Mouse (Mus musculus): ENCODE data around the gene Lad1. TPM values are rescaled to one million over a fixed set of nuclear protein-coding genes. Genes with fewer than 3 reads are reported as not detected.

Gene Lad1
- polyA plus RNA-seq (2014; fragmentation: Illumina TruSeq; extraction: RNeasy Lipid Tissue Mini Kit (QIAGEN cat#74804); ENCODE audit: low read depth, low replicate concordance), result not detected

GRCm38 (mm10) chr1:135818481-135819086 lies at the start of gene Lad1:
Gene Lad1 (plus strand): TSS chr1:135818598.

GRCm38 (mm10) chr1:135778780-135779535 lies 39.4 kb upstream of the Lad1 start, which contains the start of gene Tnni1:
Gene Tnni1 (plus strand): TSS chr1:135779434.

GRCm38 (mm10) chr1:135835716-135836483 lies 17.5 kb downstream of the Lad1 start, which contains the start of gene Tnnt2:
Gene Tnnt2 (plus strand): TSS chr1:135836354.

Other genes starting within 250 kb of the Lad1 start
- gene Nav1, start 211.3 kb upstream of the Lad1 start, polyA plus RNA-seq (2014; fragmentation: Illumina TruSeq; extraction: RNeasy Lipid Tissue Mini Kit (QIAGEN cat#74804); ENCODE audit: low read depth, low replicate concordance), result 7.5 TPM
- gene Csrp1, start 98.5 kb upstream of the Lad1 start, polyA plus RNA-seq (2014; fragmentation: Illumina TruSeq; extraction: RNeasy Lipid Tissue Mini Kit (QIAGEN cat#74804); ENCODE audit: low read depth, low replicate concordance), result 26.5 TPM
- gene Phlda3, start 52.5 kb upstream of the Lad1 start, polyA plus RNA-seq (2014; fragmentation: Illumina TruSeq; extraction: RNeasy Lipid Tissue Mini Kit (QIAGEN cat#74804); ENCODE audit: low read depth, low replicate concordance), result 2.4 TPM
- not detected for gene Tnni1, start 39.2 kb upstream of the Lad1 start, polyA plus RNA-seq (2014; fragmentation: Illumina TruSeq; extraction: RNeasy Lipid Tissue Mini Kit (QIAGEN cat#74804); ENCODE audit: low read depth, low replicate concordance)
- 3.4 TPM for gene Tnnt2, start 17.8 kb downstream of the Lad1 start, polyA plus RNA-seq (2014; fragmentation: Illumina TruSeq; extraction: RNeasy Lipid Tissue Mini Kit (QIAGEN cat#74804); ENCODE audit: low read depth, low replicate concordance)
- not detected for gene Pkp1, start 100.6 kb downstream of the Lad1 start, polyA plus RNA-seq (2014; fragmentation: Illumina TruSeq; extraction: RNeasy Lipid Tissue Mini Kit (QIAGEN cat#74804); ENCODE audit: low read depth, low replicate concordance)
- gene Igfn1, start 187.7 kb downstream of the Lad1 start, polyA plus RNA-seq (2014; fragmentation: Illumina TruSeq; extraction: RNeasy Lipid Tissue Mini Kit (QIAGEN cat#74804); ENCODE audit: low read depth, low replicate concordance), result 0.23 TPM
- 5.1 TPM for gene Tmem9, start 189.6 kb downstream of the Lad1 start, polyA plus RNA-seq (2014; fragmentation: Illumina TruSeq; extraction: RNeasy Lipid Tissue Mini Kit (QIAGEN cat#74804); ENCODE audit: low read depth, low replicate concordance)
- not detected for gene Ascl5, start 232.2 kb downstream of the Lad1 start, polyA plus RNA-seq (2014; fragmentation: Illumina TruSeq; extraction: RNeasy Lipid Tissue Mini Kit (QIAGEN cat#74804); ENCODE audit: low read depth, low replicate concordance)
- gene Cacna1s, start 234.2 kb downstream of the Lad1 start, polyA plus RNA-seq (2014; fragmentation: Illumina TruSeq; extraction: RNeasy Lipid Tissue Mini Kit (QIAGEN cat#74804); ENCODE audit: low read depth, low replicate concordance), result 0.41 TPM

Measured in adrenal gland, adult 10 weeks (tissue).